Mouse (Mus musculus): ENCODE measurements around the gene Cd248. TPM values are rescaled to one million over a fixed set of nuclear protein-coding genes. Genes with fewer than 3 reads are reported as not detected.
A peak's percentile ranks its signal among the peaks of the same experiment; 100 is the strongest.

Gene Cd248
- polyA plus RNA-seq, 1 experiment from 2014 or later, result 43.1 TPM

DNA sequence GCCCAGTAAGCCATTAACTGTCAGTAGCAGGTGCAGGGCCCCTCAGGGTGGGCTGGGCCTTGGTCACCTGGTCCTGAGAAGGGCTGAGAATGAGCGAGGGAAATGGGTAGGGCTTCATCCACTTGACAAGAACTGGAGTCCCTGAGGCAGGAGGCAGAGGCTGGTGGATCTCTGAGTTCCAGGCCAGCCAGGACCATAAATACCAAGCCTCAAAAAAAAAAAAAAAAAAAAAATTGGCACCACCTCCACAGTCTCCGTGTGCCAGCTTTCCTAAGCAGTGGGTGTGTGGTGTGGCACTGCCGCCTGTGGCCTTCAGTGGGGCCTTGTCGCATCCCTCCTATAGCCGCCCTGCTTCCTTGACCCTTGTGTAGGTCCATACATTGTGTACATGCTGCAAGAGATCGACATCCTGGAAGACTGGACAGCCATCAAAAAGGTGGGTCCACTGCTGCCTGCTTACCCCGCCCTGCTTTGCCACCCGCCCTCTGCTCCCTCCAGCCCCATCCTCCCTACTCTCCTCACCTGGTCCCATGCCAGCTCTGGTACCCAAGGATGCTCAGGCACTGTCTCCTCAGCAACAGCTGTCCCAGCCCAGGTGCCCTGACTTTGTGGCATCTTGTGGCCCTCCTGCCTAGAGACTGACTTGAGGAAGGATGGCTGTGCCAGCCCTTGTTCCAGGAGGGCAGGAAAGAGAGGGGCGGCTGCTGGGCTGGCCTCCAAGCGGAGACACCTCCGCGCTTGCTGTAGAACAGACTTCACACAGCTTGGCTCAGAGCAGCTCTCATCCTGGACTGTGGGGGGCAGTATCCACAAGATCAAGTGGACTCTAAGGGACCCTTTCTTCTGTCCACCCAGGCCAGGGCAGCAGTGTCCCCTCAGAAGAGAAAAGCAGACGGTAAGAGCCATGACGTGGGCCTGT, 19.5 kb upstream of the Cd248 start:
- WGBS, result 86% methylated on average over 14 of the region's 14 CpGs
- ATAC-seq (replicated peaks; ENCODE audit: insufficient number of reproducible peaks, low FRiP score, low TSS enrichment, low read depth), result no peak
- H3K9ac ChIP-seq (replicated peaks; ENCODE audit: low read length), result no peak overlapping the region
- no peak for DNase-seq (ENCODE audit: low spot score)
- no peaks in the 10 kb centered on the region for H3K9me3 ChIP-seq (replicated peaks; ENCODE audit: control insufficient read depth, low read length)
- H3K36me3 ChIP-seq (replicated peaks; ENCODE audit: control insufficient read depth, insufficient read depth, low read depth, low read length), result peaks cover 2% of the 10 kb centered on the region
- H3K27ac ChIP-seq (replicated peaks; ENCODE audit: low read depth, low read length), result no peak overlapping the region
- no peak overlapping the region for H3K4me3 ChIP-seq (ENCODE audit: low read depth, low read length)
- peaks cover 20% of the 10 kb centered on the region for H3K27me3 ChIP-seq (ENCODE audit: control insufficient read depth, insufficient read depth, low read length)
- H3K4me1 ChIP-seq (ENCODE audit: control insufficient read depth, insufficient read depth, low read length), result peaks cover 3% of the 10 kb centered on the region
- no peak overlapping the region for H3K4me2 ChIP-seq (ENCODE audit: low read depth, low read length)

DNA sequence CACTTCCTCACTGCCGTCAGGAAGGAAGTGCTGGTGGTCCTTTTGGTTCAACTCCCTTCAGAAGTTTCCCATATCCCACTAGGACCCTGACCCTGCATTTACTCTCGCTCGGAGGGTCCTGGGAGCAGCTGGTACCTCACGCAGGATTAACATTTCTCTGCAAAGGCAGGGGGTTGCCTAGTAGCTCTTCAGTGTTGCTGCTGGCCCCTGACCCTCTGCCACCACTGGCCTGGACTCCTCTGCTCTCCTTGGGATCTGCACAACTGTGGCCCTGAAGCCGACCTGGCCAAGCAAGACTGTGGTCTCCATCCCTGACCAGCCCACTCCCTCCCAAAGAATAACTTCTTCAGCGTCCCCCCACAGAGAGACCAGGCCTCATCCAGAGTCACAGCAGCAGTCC, 18.6 kb upstream of the Cd248 start:
- H3K27me3 ChIP-seq (ENCODE audit: control insufficient read depth, insufficient read depth, low read length), result peaks cover 23% of the 10 kb centered on the region
- H3K27ac ChIP-seq (replicated peaks; ENCODE audit: low read depth, low read length), result no peak overlapping the region
- whole genome bisulfite sequencing, result 74% methylated on average over 6 of the region's 6 CpGs
- DNase-seq (ENCODE audit: low spot score), result no peak
- peaks cover 3% of the 10 kb centered on the region for H3K4me1 ChIP-seq (ENCODE audit: control insufficient read depth, insufficient read depth, low read length)
- no peak overlapping the region for H3K9ac ChIP-seq (replicated peaks; ENCODE audit: low read length)
- H3K4me2 ChIP-seq (ENCODE audit: low read depth, low read length), result no peak overlapping the region
- H3K9me3 ChIP-seq (replicated peaks; ENCODE audit: control insufficient read depth, low read length), result no peaks in the 10 kb centered on the region
- H3K4me3 ChIP-seq (ENCODE audit: low read depth, low read length), result no peak overlapping the region
- peaks cover 2% of the 10 kb centered on the region for H3K36me3 ChIP-seq (replicated peaks; ENCODE audit: control insufficient read depth, insufficient read depth, low read depth, low read length)
- no peak for ATAC-seq (replicated peaks; ENCODE audit: insufficient number of reproducible peaks, low FRiP score, low TSS enrichment, low read depth)

DNA sequence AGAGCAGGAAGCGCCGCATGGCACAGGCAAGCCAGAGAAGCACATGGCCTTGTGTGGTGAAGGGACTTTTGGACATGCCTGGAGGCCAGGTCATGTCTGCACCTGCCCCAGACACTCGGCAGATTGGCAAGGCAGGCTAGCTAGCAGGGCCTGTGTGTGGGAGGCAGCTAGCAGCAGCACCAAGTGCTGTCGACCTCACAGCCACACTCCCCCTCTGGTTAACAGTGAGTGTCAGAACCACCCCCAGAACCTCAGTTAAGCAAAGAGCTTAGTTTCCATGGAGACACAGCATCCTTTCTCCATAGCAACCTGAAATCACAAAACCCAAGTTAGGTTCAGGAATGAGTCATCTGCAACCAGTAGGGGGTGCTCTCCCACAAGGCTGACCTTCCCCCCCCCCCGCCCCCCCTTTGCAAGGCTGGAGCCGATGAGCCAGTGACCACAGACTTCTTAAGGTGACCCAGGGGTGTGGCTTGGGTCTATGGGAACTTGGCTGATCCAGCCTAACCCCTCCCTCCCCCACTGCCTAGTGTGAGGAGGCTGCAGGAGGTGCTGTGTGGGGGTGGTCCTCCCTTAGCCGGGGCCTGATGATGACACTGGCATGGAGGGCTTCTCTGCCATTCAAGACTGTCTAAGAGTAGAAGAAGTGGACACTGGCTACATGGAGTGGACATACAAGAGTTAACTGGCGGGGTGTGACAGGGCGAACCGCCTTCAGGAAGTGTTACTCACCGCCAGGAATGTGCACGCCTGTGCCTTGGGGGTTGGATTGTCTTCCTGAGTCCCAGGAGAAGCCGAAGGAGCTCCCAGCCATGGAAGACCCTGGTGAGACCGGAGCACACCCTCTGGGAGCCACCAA, 17.6 kb upstream of the Cd248 start, which contains the start of gene Rin1:
Rin1 (plus strand) TSS at position 435 of the 859 bp plus-strand sequence.
- peaks cover 3% of the 10 kb centered on the region for H3K4me1 ChIP-seq (ENCODE audit: control insufficient read depth, insufficient read depth, low read length)

DNA sequence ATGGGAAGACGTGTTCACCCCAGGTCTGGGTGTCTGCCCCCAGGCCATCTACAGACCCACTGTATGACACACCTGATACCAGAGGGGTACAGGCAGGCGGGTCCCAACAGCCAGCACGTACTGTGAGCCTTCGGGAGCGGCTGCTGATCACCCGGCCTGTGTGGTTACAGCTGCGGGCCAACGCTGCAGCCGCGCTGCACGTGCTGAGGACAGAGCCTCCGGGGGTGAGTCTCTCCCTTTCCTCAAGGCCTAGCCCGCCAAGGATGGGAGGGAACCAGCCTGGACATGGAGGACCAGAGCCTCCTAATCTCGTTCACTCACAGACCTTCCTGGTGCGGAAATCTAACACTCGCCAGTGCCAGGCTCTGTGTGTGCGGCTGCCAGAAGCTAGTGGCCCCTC, 16.8 kb upstream of the Cd248 start:
- 2% methylated on average over 17 of the region's 17 CpGs for WGBS
- ATAC-seq (replicated peaks; ENCODE audit: insufficient number of reproducible peaks, low FRiP score, low TSS enrichment, low read depth), result 0 out of 2 replicates have a peak, but pooled peaks have one; percentile 14
- peaks cover 23% of the 10 kb centered on the region for H3K27me3 ChIP-seq (ENCODE audit: control insufficient read depth, insufficient read depth, low read length)
- H3K36me3 ChIP-seq (replicated peaks; ENCODE audit: control insufficient read depth, insufficient read depth, low read depth, low read length), result peaks cover 2% of the 10 kb centered on the region
- peak overlapping the region; percentile 22; the same call in 1 of the 2 replicates for H3K9ac ChIP-seq (replicated peaks; ENCODE audit: low read length)
- H3K27ac ChIP-seq (replicated peaks; ENCODE audit: low read depth, low read length), result no peak overlapping the region
- DNase-seq (ENCODE audit: low spot score), result no peak
- H3K4me2 ChIP-seq (ENCODE audit: low read depth, low read length), result peak overlapping the region; percentile 26
- H3K4me1 ChIP-seq (ENCODE audit: control insufficient read depth, insufficient read depth, low read length), result peaks cover 3% of the 10 kb centered on the region
- H3K4me3 ChIP-seq (ENCODE audit: low read depth, low read length), result peak overlapping the region; percentile 7; the same call in 1 of the 2 replicates
- no peaks in the 10 kb centered on the region for H3K9me3 ChIP-seq (replicated peaks; ENCODE audit: control insufficient read depth, low read length)

More for the DNA sequence above, 17.6 kb upstream of the Cd248 start, which contains the start of gene Rin1:
- H3K9ac ChIP-seq (replicated peaks; ENCODE audit: low read length), result peak within 1 kb of the TSS; percentile 22; the same call in 1 of the 2 replicates
- H3K27me3 ChIP-seq (ENCODE audit: control insufficient read depth, insufficient read depth, low read length), result peaks cover 23% of the 10 kb centered on the region
- H3K4me2 ChIP-seq (ENCODE audit: low read depth, low read length), result peak within 1 kb of the TSS; percentile 26
- H3K27ac ChIP-seq (replicated peaks; ENCODE audit: low read depth, low read length), result no peak within 1 kb of the TSS
- ATAC-seq (replicated peaks; ENCODE audit: insufficient number of reproducible peaks, low FRiP score, low TSS enrichment, low read depth), result 0 out of 2 replicates have a peak, but pooled peaks have one; percentile 16
- peaks cover 2% of the 10 kb centered on the region for H3K36me3 ChIP-seq (replicated peaks; ENCODE audit: control insufficient read depth, insufficient read depth, low read depth, low read length)
- DNase-seq (ENCODE audit: low spot score), result peak; percentile 71
- H3K9me3 ChIP-seq (replicated peaks; ENCODE audit: control insufficient read depth, low read length), result no peaks in the 10 kb centered on the region
- peak within 1 kb of the TSS; percentile 7; the same call in 1 of the 2 replicates for H3K4me3 ChIP-seq (ENCODE audit: low read depth, low read length)
- WGBS, result 16% methylated on average over 13 of the region's 14 CpGs

DNA sequence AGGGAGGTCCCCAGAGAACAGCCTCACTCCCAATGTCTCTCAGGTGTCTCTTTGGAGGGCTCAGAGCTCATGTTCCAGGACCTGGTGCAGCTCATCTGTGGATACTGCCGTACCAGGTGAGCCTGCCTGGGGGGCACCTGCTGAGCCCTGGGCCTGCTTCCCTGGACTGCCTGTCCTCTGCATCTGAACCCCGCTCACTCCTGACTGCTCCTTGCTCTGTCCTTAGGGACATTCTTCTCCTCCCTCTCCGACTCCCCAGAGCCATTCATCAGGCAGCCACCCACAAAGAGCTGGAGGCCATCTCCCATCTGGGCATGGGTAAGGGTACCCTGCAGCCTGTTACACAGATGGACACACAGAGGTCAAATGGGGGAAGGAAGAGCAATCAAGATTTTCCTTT, 16.4 kb upstream of the Cd248 start:
- Histone ChIP-seq H3K4me1 (ENCODE audit: control insufficient read depth, insufficient read depth, low read length) (peaks cover 3% of the 10 kb centered on the region), H3K4me3 (ENCODE audit: low read depth, low read length) (peak overlapping the region; percentile 7; the same call in 1 of the 2 replicates), H3K9ac (replicated peaks; ENCODE audit: low read length) (peak overlapping the region; percentile 22; the same call in 1 of the 2 replicates), H3K27me3 (ENCODE audit: control insufficient read depth, insufficient read depth, low read length) (peaks cover 23% of the 10 kb centered on the region), H3K4me2 (ENCODE audit: low read depth, low read length) (peak overlapping the region; percentile 13), H3K36me3 (replicated peaks; ENCODE audit: control insufficient read depth, insufficient read depth, low read depth, low read length) (peaks cover 2% of the 10 kb centered on the region), H3K9me3 (replicated peaks; ENCODE audit: control insufficient read depth, low read length) (no peaks in the 10 kb centered on the region), H3K27ac (replicated peaks; ENCODE audit: low read depth, low read length) (no peak overlapping the region)
- WGBS, result 47% methylated on average over 3 of the region's 3 CpGs
- ATAC-seq (replicated peaks; ENCODE audit: insufficient number of reproducible peaks, low FRiP score, low TSS enrichment, low read depth) (no peak), DNase-seq (ENCODE audit: low spot score) (no peak)

DNA sequence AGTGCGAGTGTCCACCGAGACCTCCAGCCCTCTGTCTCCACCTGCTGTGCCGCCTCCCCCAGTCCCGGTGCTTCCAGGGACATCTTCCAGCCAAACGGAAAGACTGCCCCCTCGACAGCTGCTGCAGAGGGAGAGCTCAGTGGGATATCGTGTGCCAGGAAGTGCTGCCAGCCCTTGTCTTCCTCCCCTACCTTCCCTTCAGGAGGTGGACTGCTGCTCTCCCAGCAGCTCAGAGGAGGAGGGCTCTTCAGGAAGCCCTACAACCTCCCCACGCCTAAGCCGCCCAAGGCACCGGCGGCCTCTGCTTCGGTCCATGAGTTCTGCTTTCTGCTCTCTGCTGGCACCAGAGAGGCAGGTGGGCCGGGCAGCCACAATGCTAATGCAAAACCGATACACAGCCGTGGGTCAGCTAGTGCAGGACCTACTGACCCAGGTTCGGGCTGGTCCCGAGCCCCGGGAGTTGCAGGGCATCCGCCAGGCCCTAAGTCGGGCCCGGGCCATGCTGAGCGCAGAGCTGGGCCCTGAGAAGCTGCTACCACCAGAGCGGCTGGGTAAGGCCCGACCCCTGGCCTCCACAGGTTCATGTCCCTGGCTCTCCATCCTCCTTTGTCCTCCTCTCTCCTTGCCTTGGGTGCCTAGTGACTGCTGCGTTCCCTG, 15.6 kb upstream of the Cd248 start:
- ATAC-seq (replicated peaks; ENCODE audit: insufficient number of reproducible peaks, low FRiP score, low TSS enrichment, low read depth) (no peak), DNase-seq (ENCODE audit: low spot score) (no peak)
- WGBS, result 26% methylated on average over 25 of the region's 25 CpGs
- Histone ChIP-seq H3K4me3 (ENCODE audit: low read depth, low read length) (no peak overlapping the region), H3K27ac (replicated peaks; ENCODE audit: low read depth, low read length) (no peak overlapping the region), H3K9me3 (replicated peaks; ENCODE audit: control insufficient read depth, low read length) (no peaks in the 10 kb centered on the region), H3K27me3 (ENCODE audit: control insufficient read depth, insufficient read depth, low read length) (peaks cover 23% of the 10 kb centered on the region), H3K4me2 (ENCODE audit: low read depth, low read length) (no peak overlapping the region; the same call in 1 of the 2 replicates), H3K9ac (replicated peaks; ENCODE audit: low read length) (no peak overlapping the region; the same call in 1 of the 2 replicates), H3K4me1 (ENCODE audit: control insufficient read depth, insufficient read depth, low read length) (peaks cover 3% of the 10 kb centered on the region), H3K36me3 (replicated peaks; ENCODE audit: control insufficient read depth, insufficient read depth, low read depth, low read length) (peaks cover 2% of the 10 kb centered on the region)

DNA sequence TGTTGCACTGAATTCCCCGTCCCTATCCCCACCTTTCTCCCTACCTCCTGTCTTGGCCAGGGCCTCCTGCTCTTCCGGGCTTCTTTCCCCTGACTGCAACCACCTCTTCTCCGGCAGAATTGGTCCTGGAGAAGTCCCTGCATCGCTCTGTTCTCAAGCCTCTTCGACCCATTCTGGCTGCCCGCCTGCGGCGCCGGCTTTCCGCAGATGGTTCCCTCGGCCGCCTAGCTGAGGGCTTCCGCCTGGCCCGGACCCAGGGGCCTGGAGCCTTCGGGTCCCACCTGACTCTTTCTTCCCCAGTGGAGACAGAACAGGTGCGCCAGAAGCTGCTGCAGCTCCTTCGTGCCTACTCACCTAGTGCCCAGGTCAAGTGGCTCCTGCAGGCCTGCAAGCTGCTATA, 15.0 kb upstream of the Cd248 start:
- Histone ChIP-seq H3K4me1 (ENCODE audit: control insufficient read depth, insufficient read depth, low read length) (peaks cover 3% of the 10 kb centered on the region), H3K9me3 (replicated peaks; ENCODE audit: control insufficient read depth, low read length) (no peaks in the 10 kb centered on the region), H3K9ac (replicated peaks; ENCODE audit: low read length) (no peak overlapping the region), H3K4me3 (ENCODE audit: low read depth, low read length) (no peak overlapping the region), H3K27me3 (ENCODE audit: control insufficient read depth, insufficient read depth, low read length) (peaks cover 23% of the 10 kb centered on the region), H3K36me3 (replicated peaks; ENCODE audit: control insufficient read depth, insufficient read depth, low read depth, low read length) (peaks cover 2% of the 10 kb centered on the region), H3K27ac (replicated peaks; ENCODE audit: low read depth, low read length) (no peak overlapping the region), H3K4me2 (ENCODE audit: low read depth, low read length) (no peak overlapping the region)
- DNase-seq (ENCODE audit: low spot score) (no peak), ATAC-seq (replicated peaks; ENCODE audit: insufficient number of reproducible peaks, low FRiP score, low TSS enrichment, low read depth) (no peak)
- 60% methylated on average over 17 of the region's 17 CpGs for WGBS

Measured in embryonic facial prominence, embryonic 11.5 days (tissue).